Mouse (Mus musculus) CH12.LX (cell line): ENCODE measurements around the gene Phf11b. TPM values are rescaled to one million over a fixed set of nuclear protein-coding genes. Genes with fewer than 3 reads are reported as not detected.
A peak's percentile ranks its signal among the peaks of the same experiment; 100 is the strongest.

Source experiments
- DNase-seq: peaks from one replicate; pipeline ENCODE4 v3.0.0-alpha.2; 2013; ENCODE audit errors: extremely low read depth
- H3K27ac ChIP-seq: 2 replicates; pipeline ENCODE4 v1.5.1; 2012; ENCODE audit warnings: low read depth, mild to moderate bottlenecking, control low read depth, moderate library complexity; ENCODE audit not compliant: insufficient read depth
- H3K27me3 ChIP-seq: replicated peaks from 2 replicates; pipeline ENCODE3; 2012; ENCODE audit warnings: inconsistent platforms
- H3K36me3 ChIP-seq, 2 experiments: replicated peaks in 1 of 2; 2 replicates each; pipeline versions ENCODE3 to v1.6.1; 2012; ENCODE audit warnings: inconsistent platforms in 1 of 2, low read length in 1 of 2, mild to moderate bottlenecking in 1 of 2, mixed read lengths in 1 of 2, moderate library complexity in 1 of 2; ENCODE audit not compliant: control insufficient read depth in 1 of 2, insufficient read depth in 1 of 2
- H3K4me1 ChIP-seq, 2 experiments: 2 replicates each; pipeline ENCODE4 v1.6.1; 2012; ENCODE audit warnings: inconsistent platforms in 1 of 2, moderate library complexity in 1 of 2; ENCODE audit not compliant: insufficient read depth in 2 of 2, control insufficient read depth in 1 of 2
- H3K4me2 ChIP-seq: 2 replicates; pipeline ENCODE4 v1.6.1; 2012; ENCODE audit warnings: low read depth, mild to moderate bottlenecking, control low read depth; ENCODE audit not compliant: poor library complexity, insufficient read depth, severe bottlenecking
- H3K4me3 ChIP-seq, 3 experiments: fragments of 150-350 bp in 1 of 3; sonication (generic) in 1 of 3; replicated peaks in 1 of 3; 2 replicates each; pipeline versions ENCODE3 to v1.5.1; 2011 to 2012; ENCODE audit warnings: low read depth in 2 of 3, low read length in 2 of 3, mild to moderate bottlenecking in 2 of 3, moderate library complexity in 2 of 3, control low read depth in 1 of 3, improper control_type of control experiment in 1 of 3, inconsistent platforms in 1 of 3, mixed read lengths in 1 of 3; ENCODE audit not compliant: poor library complexity in 1 of 3
- H3K79me2 ChIP-seq: replicated peaks from 2 replicates; pipeline ENCODE4 v1.6.1; 2012; ENCODE audit warnings: mild to moderate bottlenecking, moderate library complexity; ENCODE audit not compliant: control insufficient read depth, poor library complexity, insufficient read depth, severe bottlenecking; ENCODE audit errors: extremely low read depth
- H3K9ac ChIP-seq: 2 replicates; pipeline ENCODE4 v1.6.1; 2012; ENCODE audit warnings: low read depth, mild to moderate bottlenecking, control low read depth, moderate library complexity; ENCODE audit not compliant: insufficient read depth
- H3K9me3 ChIP-seq: replicated peaks from 2 replicates; pipeline ENCODE3; 2012; ENCODE audit warnings: low read length, inconsistent platforms, mixed read lengths
- BHLHE40 ChIP-seq: IDR thresholded peaks from 2 replicates; pipeline ENCODE4 v1.6.1; 2011; ENCODE audit warnings: mild to moderate bottlenecking, low read depth, low read length, improper control_type of control experiment
- CHD1 ChIP-seq: IDR thresholded peaks from 2 replicates; pipeline ENCODE4 v1.6.1; 2012; ENCODE audit warnings: low read depth, low read length, improper control_type of control experiment, inconsistent platforms
- CHD2 ChIP-seq: IDR thresholded peaks from 2 replicates; pipeline ENCODE4 v1.6.1; 2011; ENCODE audit warnings: low read length, improper control_type of control experiment
- CTCF ChIP-seq, 2 experiments: IDR thresholded peaks in 1 of 2; conservative IDR thresholded peaks in 1 of 2; 2 replicates each; pipeline ENCODE4 v1.5.1; 2011 to 2012; ENCODE audit warnings: low read depth in 2 of 2, low read length in 2 of 2, improper control_type of control experiment in 1 of 2, inconsistent platforms in 1 of 2, mild to moderate bottlenecking in 1 of 2, moderate library complexity in 1 of 2
- E2F4 ChIP-seq: IDR thresholded peaks from 2 replicates; pipeline ENCODE4 v1.6.1; 2011; ENCODE audit warnings: low read depth, low read length, improper control_type of control experiment; ENCODE audit not compliant: insufficient replicate concordance
- ELF1 ChIP-seq: IDR thresholded peaks from 2 replicates; pipeline ENCODE4 v1.6.1; 2014; ENCODE audit warnings: low read depth, mild to moderate bottlenecking, inconsistent platforms, low read length, improper control_type of control experiment
- EP300 ChIP-seq: IDR thresholded peaks from 2 replicates; pipeline ENCODE4 v1.6.1; 2011; ENCODE audit warnings: low read length, improper control_type of control experiment
- ETS1 ChIP-seq: conservative IDR thresholded peaks from 2 replicates; pipeline ENCODE4 v1.6.1; 2012; ENCODE audit warnings: low read depth, mild to moderate bottlenecking, inconsistent platforms, low read length, improper control_type of control experiment, moderate library complexity
- GABPA ChIP-seq: IDR thresholded peaks from 2 replicates; pipeline ENCODE4 v1.6.1; 2012; ENCODE audit warnings: low read depth, low read length, improper control_type of control experiment, inconsistent platforms; ENCODE audit not compliant: insufficient replicate concordance
- HCFC1 ChIP-seq: IDR thresholded peaks from 2 replicates; pipeline ENCODE4 v1.6.1; 2012; ENCODE audit warnings: low read depth, mild to moderate bottlenecking, inconsistent platforms, low read length, improper control_type of control experiment
- IRF4 ChIP-seq: IDR thresholded peaks from 2 replicates; pipeline ENCODE4 v1.6.1; 2014; ENCODE audit warnings: low read depth, mild to moderate bottlenecking, inconsistent platforms, low read length, improper control_type of control experiment
- JUN ChIP-seq: IDR thresholded peaks from 2 replicates; pipeline ENCODE4 v1.6.1; 2011; ENCODE audit warnings: low read depth, mild to moderate bottlenecking, low read length, improper control_type of control experiment, moderate library complexity; ENCODE audit not compliant: insufficient read depth
- JUND ChIP-seq: conservative IDR thresholded peaks from 2 replicates; pipeline ENCODE4 v1.6.1; 2011; ENCODE audit warnings: low read depth, low read length, improper control_type of control experiment
- KAT2A ChIP-seq: IDR thresholded peaks from 2 replicates; pipeline ENCODE4 v1.6.1; 2012; ENCODE audit warnings: low read length, improper control_type of control experiment, inconsistent platforms; ENCODE audit not compliant: insufficient replicate concordance
- MAFK ChIP-seq: IDR thresholded peaks from 2 replicates; pipeline ENCODE4 v1.6.1; 2011; ENCODE audit warnings: low read length, improper control_type of control experiment; ENCODE audit not compliant: insufficient replicate concordance
- MAX ChIP-seq: IDR thresholded peaks from 2 replicates; pipeline ENCODE4 v1.6.1; 2011; ENCODE audit warnings: low read length, improper control_type of control experiment
- MAZ ChIP-seq: IDR thresholded peaks from 2 replicates; pipeline ENCODE4 v1.6.1; 2012; ENCODE audit warnings: low read depth, mild to moderate bottlenecking, inconsistent platforms, low read length, improper control_type of control experiment, moderate library complexity
- MEF2A ChIP-seq: IDR thresholded peaks from 2 replicates; pipeline ENCODE4 v1.6.1; 2014; ENCODE audit warnings: low read depth, mild to moderate bottlenecking, inconsistent platforms, low read length, improper control_type of control experiment, borderline replicate concordance
- MXI1 ChIP-seq: IDR thresholded peaks from 2 replicates; pipeline ENCODE4 v1.6.1; 2011; ENCODE audit warnings: mild to moderate bottlenecking, low read depth, low read length, improper control_type of control experiment
- MYC ChIP-seq: IDR thresholded peaks from 2 replicates; pipeline ENCODE4 v1.6.1; 2011; ENCODE audit warnings: low read depth, mild to moderate bottlenecking, improper control_type of control experiment, low read length
- NELFE ChIP-seq: IDR thresholded peaks from 2 replicates; pipeline ENCODE4 v1.6.1; 2011; ENCODE audit warnings: low read depth, low read length, improper control_type of control experiment
- NRF1 ChIP-seq: IDR thresholded peaks from 2 replicates; pipeline ENCODE4 v1.6.1; 2014; ENCODE audit warnings: low read depth, mild to moderate bottlenecking, inconsistent platforms, low read length, improper control_type of control experiment, moderate library complexity
- PAX5 ChIP-seq: IDR thresholded peaks from 2 replicates; pipeline ENCODE4 v1.6.1; 2012; ENCODE audit warnings: low read length, inconsistent platforms, mixed read lengths
- POLR2A ChIP-seq: IDR thresholded peaks from 2 replicates; pipeline ENCODE4 v1.6.1; 2011; ENCODE audit warnings: low read depth, mild to moderate bottlenecking, improper control_type of control experiment, low read length
- POLR2AphosphoS2 ChIP-seq: IDR thresholded peaks from 2 replicates; pipeline ENCODE4 v1.6.1; 2011; ENCODE audit warnings: low read depth, low read length, improper control_type of control experiment
- RAD21 ChIP-seq: IDR thresholded peaks from 2 replicates; pipeline ENCODE4 v1.6.1; 2011; ENCODE audit warnings: low read depth, mild to moderate bottlenecking, low read length, improper control_type of control experiment, moderate library complexity
- RCOR1 ChIP-seq: conservative IDR thresholded peaks from 2 replicates; pipeline ENCODE4 v1.6.1; 2012; ENCODE audit warnings: low read depth, mild to moderate bottlenecking, inconsistent platforms, low read length, improper control_type of control experiment
- SIN3A ChIP-seq: IDR thresholded peaks from 2 replicates; pipeline ENCODE4 v1.6.1; 2012; ENCODE audit warnings: low read length, improper control_type of control experiment, inconsistent platforms
- SMC3 ChIP-seq: IDR thresholded peaks from 2 replicates; pipeline ENCODE4 v1.6.1; 2011; ENCODE audit warnings: low read depth, low read length, improper control_type of control experiment
- TBP ChIP-seq: conservative IDR thresholded peaks from 2 replicates; pipeline ENCODE4 v1.6.1; 2011; ENCODE audit warnings: low read depth, low read length, improper control_type of control experiment
- TCF12 ChIP-seq: IDR thresholded peaks from 2 replicates; pipeline ENCODE4 v1.6.1; 2014; ENCODE audit warnings: low read depth, mild to moderate bottlenecking, inconsistent platforms, low read length, improper control_type of control experiment
- UBTF ChIP-seq: IDR thresholded peaks from 2 replicates; pipeline ENCODE4 v1.6.1; 2012; ENCODE audit warnings: low read depth, mild to moderate bottlenecking, inconsistent platforms, low read length, improper control_type of control experiment, moderate library complexity
- USF1 ChIP-seq: IDR thresholded peaks from 2 replicates; pipeline ENCODE4 v1.6.1; 2014; ENCODE audit warnings: low read depth, mild to moderate bottlenecking, inconsistent platforms, low read length, improper control_type of control experiment
- USF2 ChIP-seq: conservative IDR thresholded peaks from 2 replicates; pipeline ENCODE4 v1.6.1; 2011; ENCODE audit warnings: low read depth, low read length, improper control_type of control experiment
- ZC3H11A ChIP-seq: IDR thresholded peaks from 2 replicates; pipeline ENCODE4 v1.6.1; 2012; ENCODE audit warnings: low read depth, mild to moderate bottlenecking, inconsistent platforms, low read length, improper control_type of control experiment
- ZKSCAN1 ChIP-seq: IDR thresholded peaks from 2 replicates; pipeline ENCODE4 v1.6.1; 2012; ENCODE audit warnings: low read depth, inconsistent platforms, low read length, improper control_type of control experiment, borderline replicate concordance
- ZMIZ1 ChIP-seq: IDR thresholded peaks from 2 replicates; pipeline ENCODE4 v1.6.1; 2012; ENCODE audit warnings: low read depth, mild to moderate bottlenecking, inconsistent platforms, low read length, improper control_type of control experiment
- ZNF384 ChIP-seq: IDR thresholded peaks from 2 replicates; pipeline ENCODE4 v1.6.1; 2012; ENCODE audit warnings: low read depth, low read length, improper control_type of control experiment, inconsistent platforms
- dilution Hi-C: fragments of 300-500 bp; cut with MboI; formaldehyde crosslinking; loops from 2 replicates; pipeline ENCODE4 v1.14.3; 2020; ENCODE audit warnings: low sequenced_read_pairs; ENCODE audit not compliant: extremely low pct_unique_long_range_greater_than_20kb, extremely low pct_ligation_motif_present
- in situ Hi-C: fragments of 300-500 bp; cut with MboI; formaldehyde crosslinking; loops from 3 replicates; pipeline ENCODE4 v1.14.3; 2019; ENCODE audit warnings: low sequenced_read_pairs, low pct_ligation_motif_present, low pct_unique_long_range_greater_than_20kb, mixed read lengths
- polyA plus RNA-seq: library from polyadenylated mRNA; unstranded; fragments of >175 nt; gene quantifications from 2 replicates; pipeline ENCODE4 v1.2.1, GENCODE M21; 2012; ENCODE audit warnings: low read depth; ENCODE audit not compliant: insufficient read length
- total RNA-seq, 2 experiments: library from RNA; depleted of rRNA; stranded (reverse); fragments of 300-350 nt in 1 of 2; fragments of >200 nt in 1 of 2; gene quantifications; 2 replicates each; pipeline ENCODE4 v1.2.3; 2012 to 2014

Phf11b gene
- total and polyA plus RNA-seq, 3 experiments, result 29.8 to 93.4 (median 80.2) TPM

GRCm38 (mm10) chr14:59365244-59365644 lies 24.1 kb upstream of the Phf11b start, which contains the start of gene Phf11d:
Gene Phf11d, minus strand, starts transcription at chr14:59365470.
- Histone ChIP-seq H3K9ac (no peak within 1 kb of the TSS), H3K9me3 (no peaks in the 10 kb centered on the region), H3K4me3 (peak within 1 kb of the TSS in 1 of 3 experiments; percentile 3), H3K79me2 (no peaks in the 10 kb centered on the region), H3K27ac (no peak within 1 kb of the TSS), H3K36me3 (no peaks in the 10 kb centered on the region), H3K27me3 (no peaks in the 10 kb centered on the region), H3K4me1 (peaks cover 4 to 21% of the 10 kb centered on the region in 2 experiments), H3K4me2 (0 out of 2 replicates have a peak within 1 kb of the TSS, but pooled peaks have one; percentile 9)
- peak; percentile 85 for DNase-seq
- dilution Hi-C loops (no loop called here), in situ Hi-C loops (no loop called here)
- peak; percentile 92 for TF ChIP-seq IRF4
- TF ChIP-seq ZNF384, result no peak
- no peak for TF ChIP-seq POLR2AphosphoS2
- no peak for TF ChIP-seq NELFE
- no peak for TF ChIP-seq CHD1
- 0 out of 2 replicates have a peak, but pooled peaks have one; percentile 77 for TF ChIP-seq E2F4
- TF ChIP-seq ZKSCAN1, result no peak
- peak; percentile 68 for TF ChIP-seq SMC3
- no peak for TF ChIP-seq MAZ
- TF ChIP-seq TCF12, result peak; percentile 47; the same call in 1 of the 2 replicates
- TF ChIP-seq MXI1, result no peak
- no peak for TF ChIP-seq ZMIZ1
- no peak for TF ChIP-seq CHD2
- TF ChIP-seq KAT2A, result no peak
- no peak for TF ChIP-seq USF1
- no peak for TF ChIP-seq RCOR1
- no peak for TF ChIP-seq UBTF
- peak; percentile 60 for TF ChIP-seq ETS1
- TF ChIP-seq MAX, result peak; percentile 59; the same call in 1 of the 2 replicates
- peak; percentile 86; the same call in 1 of the 2 replicates for TF ChIP-seq MEF2A
- peak in 1 of 2 experiments; percentile 72; a peak in 2 of 4 replicates for TF ChIP-seq CTCF (conservative IDR thresholded peaks at IDR 0.05 in 1 of 2, IDR thresholded peaks at IDR 0.05 in 1 of 2; ENCODE audit: low read depth in 2 of 2, low read length in 2 of 2)
- TF ChIP-seq TBP, result no peak
- no peak for TF ChIP-seq ELF1
- TF ChIP-seq GABPA, result no peak
- peak; percentile 81 for TF ChIP-seq EP300
- no peak for TF ChIP-seq POLR2A
- TF ChIP-seq NRF1, result no peak
- TF ChIP-seq MAFK, result no peak
- TF ChIP-seq HCFC1, result no peak
- TF ChIP-seq MYC, result peak; percentile 74
- peak; percentile 72 for TF ChIP-seq JUND
- TF ChIP-seq BHLHE40, result peak; percentile 68
- peak; percentile 67 for TF ChIP-seq RAD21
- TF ChIP-seq USF2, result no peak
- no peak for TF ChIP-seq ZC3H11A
- TF ChIP-seq JUN, result peak; percentile 33; the same call in 1 of the 2 replicates
- TF ChIP-seq SIN3A, result no peak
- no peak for TF ChIP-seq PAX5
